Mouse (Mus musculus): ENCODE measurements around the gene Bcl2l13. TPM values are rescaled to one million over a fixed set of nuclear protein-coding genes. Genes with fewer than 3 reads are reported as not detected.

Gene Bcl2l13
- polyA plus RNA-seq, 1 experiment from 2014 or later = 52.3 TPM

GRCm38 (mm10) chr6:120911213-120912007, 75.4 kb downstream of the Bcl2l13 start:
- Histone ChIP-seq H3K4me1 (replicated peaks; ENCODE audit: control insufficient read depth, insufficient read depth, low read length) (peaks cover 47% of the 10 kb centered on the region), H3K9ac (ENCODE audit: low read depth, low read length) (no peak overlapping the region), H3K36me3 (ENCODE audit: control insufficient read depth, insufficient read depth, low read length) (no peaks in the 10 kb centered on the region), H3K27ac (ENCODE audit: low read depth, low read length) (peak overlapping the region; percentile 23; the same call in 1 of the 2 replicates), H3K9me3 (ENCODE audit: control insufficient read depth, low read length) (no peaks in the 10 kb centered on the region), H3K4me3 (ENCODE audit: low read depth, low read length) (no peak overlapping the region), H3K27me3 (replicated peaks; ENCODE audit: control insufficient read depth, insufficient read depth, low read length) (no peaks in the 10 kb centered on the region), H3K4me2 (0 out of 2 replicates have a peak overlapping the region, but pooled peaks have one; percentile 16)
- DNase-seq (ENCODE audit: low spot score) (no peak), ATAC-seq (replicated peaks; ENCODE audit: low FRiP score) (no peak)
- WGBS = 59% methylated on average over 13 of the region's 13 CpGs

- no peak overlapping the region for H3K4me2 ChIP-seq
- no peaks in the 10 kb centered on the region for H3K9me3 ChIP-seq (ENCODE audit: control insufficient read depth, low read length)
- peaks cover 47% of the 10 kb centered on the region for H3K4me1 ChIP-seq (replicated peaks; ENCODE audit: control insufficient read depth, insufficient read depth, low read length)
- DNase-seq (ENCODE audit: low spot score) = no peak
- no peaks in the 10 kb centered on the region for H3K27me3 ChIP-seq (replicated peaks; ENCODE audit: control insufficient read depth, insufficient read depth, low read length)
- H3K27ac ChIP-seq (ENCODE audit: low read depth, low read length) = 0 out of 2 replicates have a peak overlapping the region, but pooled peaks have one; percentile 32
- H3K4me3 ChIP-seq (ENCODE audit: low read depth, low read length) = no peak overlapping the region
- WGBS = 74% methylated on average over 2 of the region's 2 CpGs
- H3K36me3 ChIP-seq (ENCODE audit: control insufficient read depth, insufficient read depth, low read length) = no peaks in the 10 kb centered on the region
- ATAC-seq (replicated peaks; ENCODE audit: low FRiP score) = no peak
- H3K9ac ChIP-seq (ENCODE audit: low read depth, low read length) = no peak overlapping the region
Observed at GRCm38 (mm10) chr6:120912931-120913330, 76.9 kb downstream of the Bcl2l13 start.

GRCm38 (mm10) chr6:120913783-120914182, 77.8 kb downstream of the Bcl2l13 start:
- Histone ChIP-seq H3K9ac (ENCODE audit: low read depth, low read length) (no peak overlapping the region), H3K36me3 (ENCODE audit: control insufficient read depth, insufficient read depth, low read length) (no peaks in the 10 kb centered on the region), H3K27me3 (replicated peaks; ENCODE audit: control insufficient read depth, insufficient read depth, low read length) (no peaks in the 10 kb centered on the region), H3K4me1 (replicated peaks; ENCODE audit: control insufficient read depth, insufficient read depth, low read length) (peaks cover 47% of the 10 kb centered on the region), H3K4me2 (no peak overlapping the region; the same call in 1 of the 2 replicates), H3K27ac (ENCODE audit: low read depth, low read length) (peak overlapping the region; percentile 81), H3K9me3 (ENCODE audit: control insufficient read depth, low read length) (no peaks in the 10 kb centered on the region), H3K4me3 (ENCODE audit: low read depth, low read length) (no peak overlapping the region)
- no peak for DNase-seq (ENCODE audit: low spot score)
- no peak for ATAC-seq (replicated peaks; ENCODE audit: low FRiP score)
- WGBS = 74% methylated on average over 8 of the region's 8 CpGs

- Histone ChIP-seq H3K9ac (ENCODE audit: low read depth, low read length) (peak overlapping the region; percentile 74), H3K9me3 (ENCODE audit: control insufficient read depth, low read length) (no peaks in the 10 kb centered on the region), H3K27me3 (replicated peaks; ENCODE audit: control insufficient read depth, insufficient read depth, low read length) (no peaks in the 10 kb centered on the region), H3K36me3 (ENCODE audit: control insufficient read depth, insufficient read depth, low read length) (no peaks in the 10 kb centered on the region), H3K4me1 (replicated peaks; ENCODE audit: control insufficient read depth, insufficient read depth, low read length) (peaks cover 47% of the 10 kb centered on the region), H3K4me3 (ENCODE audit: low read depth, low read length) (peak overlapping the region; percentile 84), H3K4me2 (peak overlapping the region; percentile 98), H3K27ac (ENCODE audit: low read depth, low read length) (peak overlapping the region; percentile 81)
- 34% methylated on average over 4 of the region's 4 CpGs for WGBS
- DNase-seq (ENCODE audit: low spot score) (no peak), ATAC-seq (replicated peaks; ENCODE audit: low FRiP score) (peak; percentile 53)
Observed at GRCm38 (mm10) chr6:120914533-120914910, 78.5 kb downstream of the Bcl2l13 start.

- Histone ChIP-seq H3K9me3 (ENCODE audit: control insufficient read depth, low read length) (no peaks in the 10 kb centered on the region), H3K4me2 (peak overlapping the region; percentile 98), H3K27ac (ENCODE audit: low read depth, low read length) (peak overlapping the region; percentile 81), H3K4me3 (ENCODE audit: low read depth, low read length) (peak overlapping the region; percentile 84), H3K9ac (ENCODE audit: low read depth, low read length) (peak overlapping the region; percentile 74), H3K27me3 (replicated peaks; ENCODE audit: control insufficient read depth, insufficient read depth, low read length) (no peaks in the 10 kb centered on the region), H3K36me3 (ENCODE audit: control insufficient read depth, insufficient read depth, low read length) (no peaks in the 10 kb centered on the region), H3K4me1 (replicated peaks; ENCODE audit: control insufficient read depth, insufficient read depth, low read length) (peaks cover 47% of the 10 kb centered on the region)
- WGBS = 19% methylated on average over 9 of the region's 9 CpGs
- DNase-seq (ENCODE audit: low spot score) = peak; percentile 61
- peak; percentile 66 for ATAC-seq (replicated peaks; ENCODE audit: low FRiP score)
Observed at GRCm38 (mm10) chr6:120914911-120915648, 79.1 kb downstream of the Bcl2l13 start.

- peak; percentile 16 for ATAC-seq (replicated peaks; ENCODE audit: low FRiP score)
Observed at GRCm38 (mm10) chr6:120915649-120915975, 79.6 kb downstream of the Bcl2l13 start.

GRCm38 (mm10) chr6:120916074-120916971, 80.3 kb downstream of the Bcl2l13 start, which contains the start of gene Bid:
Gene Bid, minus strand, starts transcription at chr6:120916853.
- DNase-seq (ENCODE audit: low spot score) (peak; percentile 97), ATAC-seq (replicated peaks; ENCODE audit: low FRiP score) (peak; percentile 84)
- Histone ChIP-seq H3K9ac (ENCODE audit: low read depth, low read length) (peak within 1 kb of the TSS; percentile 74), H3K27me3 (replicated peaks; ENCODE audit: control insufficient read depth, insufficient read depth, low read length) (no peaks in the 10 kb centered on the region), H3K36me3 (ENCODE audit: control insufficient read depth, insufficient read depth, low read length) (no peaks in the 10 kb centered on the region), H3K9me3 (ENCODE audit: control insufficient read depth, low read length) (no peaks in the 10 kb centered on the region), H3K4me1 (replicated peaks; ENCODE audit: control insufficient read depth, insufficient read depth, low read length) (peaks cover 45% of the 10 kb centered on the region), H3K4me2 (peak within 1 kb of the TSS; percentile 98), H3K4me3 (ENCODE audit: low read depth, low read length) (peak within 1 kb of the TSS; percentile 84), H3K27ac (ENCODE audit: low read depth, low read length) (peak within 1 kb of the TSS; percentile 81)
- whole genome bisulfite sequencing = under 1% methylated on average over 67 of the region's 67 CpGs

More at GRCm38 (mm10) chr6:120915649-120915975, 79.6 kb downstream of the Bcl2l13 start:
- Histone ChIP-seq H3K4me2 (peak overlapping the region; percentile 98), H3K36me3 (ENCODE audit: control insufficient read depth, insufficient read depth, low read length) (no peaks in the 10 kb centered on the region), H3K27ac (ENCODE audit: low read depth, low read length) (peak overlapping the region; percentile 81; the same call in 1 of the 2 replicates), H3K27me3 (replicated peaks; ENCODE audit: control insufficient read depth, insufficient read depth, low read length) (no peaks in the 10 kb centered on the region), H3K9ac (ENCODE audit: low read depth, low read length) (peak overlapping the region; percentile 74), H3K4me3 (ENCODE audit: low read depth, low read length) (peak overlapping the region; percentile 84), H3K4me1 (replicated peaks; ENCODE audit: control insufficient read depth, insufficient read depth, low read length) (peaks cover 47% of the 10 kb centered on the region), H3K9me3 (ENCODE audit: control insufficient read depth, low read length) (no peaks in the 10 kb centered on the region)
- WGBS = 10% methylated on average over 2 of the region's 2 CpGs
- no peak for DNase-seq (ENCODE audit: low spot score)

Data from liver, embryonic 11.5 days (tissue).